Mouse (Mus musculus) yolk sac, embryonic 10.5 days (tissue): ENCODE data around the gene Rxra.

Experiments
- DNase-seq: peaks from one replicate; pipeline ENCODE4 v3.0.0-alpha.2; 2017; ENCODE audit warnings: low spot score

Rxra gene

DNA sequence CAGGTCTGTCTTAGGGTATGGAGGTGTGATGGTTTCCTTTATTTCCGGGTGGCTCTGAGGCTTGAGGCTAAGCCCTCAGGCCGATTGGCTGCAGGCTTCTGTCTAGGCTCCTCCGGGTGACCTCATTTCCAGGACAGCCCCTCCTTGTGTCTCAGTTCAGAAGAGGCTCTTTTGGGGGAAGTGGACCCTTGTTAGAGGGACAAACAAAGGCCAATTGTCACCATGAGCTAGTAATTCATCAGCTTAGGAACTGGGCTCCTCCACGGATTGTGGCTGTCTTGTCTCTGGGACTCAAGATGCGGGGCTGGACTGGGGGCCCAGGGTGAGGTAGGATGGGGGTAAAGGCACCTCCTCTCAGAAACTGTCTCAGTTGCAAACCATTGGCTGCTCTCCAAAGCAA, 5.5 kb upstream of the Rxra start:
- no peak for DNase-seq

DNA sequence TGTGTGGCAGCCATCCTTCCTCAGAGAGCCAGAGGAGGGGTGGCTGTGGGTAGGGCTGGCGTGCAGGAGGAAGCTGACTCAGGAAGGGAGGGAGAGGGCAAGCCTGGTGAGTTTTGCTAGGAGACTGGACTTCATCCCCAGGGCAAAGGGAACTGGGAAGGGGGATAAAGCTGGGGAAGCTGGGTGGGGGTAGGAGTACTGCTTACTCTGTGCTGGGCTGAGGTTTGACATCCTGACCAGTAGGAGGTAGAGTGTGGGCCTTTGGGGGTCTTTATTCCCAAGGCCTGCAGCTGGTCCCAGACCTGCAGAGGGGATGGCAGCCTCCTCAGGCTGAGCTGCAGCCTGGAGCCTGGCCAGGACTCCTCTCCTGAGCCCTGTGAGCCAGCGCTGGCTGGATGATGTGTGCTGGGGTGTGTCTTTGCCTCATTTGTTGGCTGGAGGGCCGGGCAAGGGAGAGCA, 4.6 kb upstream of the Rxra start:
- DNase-seq: no peak

DNA sequence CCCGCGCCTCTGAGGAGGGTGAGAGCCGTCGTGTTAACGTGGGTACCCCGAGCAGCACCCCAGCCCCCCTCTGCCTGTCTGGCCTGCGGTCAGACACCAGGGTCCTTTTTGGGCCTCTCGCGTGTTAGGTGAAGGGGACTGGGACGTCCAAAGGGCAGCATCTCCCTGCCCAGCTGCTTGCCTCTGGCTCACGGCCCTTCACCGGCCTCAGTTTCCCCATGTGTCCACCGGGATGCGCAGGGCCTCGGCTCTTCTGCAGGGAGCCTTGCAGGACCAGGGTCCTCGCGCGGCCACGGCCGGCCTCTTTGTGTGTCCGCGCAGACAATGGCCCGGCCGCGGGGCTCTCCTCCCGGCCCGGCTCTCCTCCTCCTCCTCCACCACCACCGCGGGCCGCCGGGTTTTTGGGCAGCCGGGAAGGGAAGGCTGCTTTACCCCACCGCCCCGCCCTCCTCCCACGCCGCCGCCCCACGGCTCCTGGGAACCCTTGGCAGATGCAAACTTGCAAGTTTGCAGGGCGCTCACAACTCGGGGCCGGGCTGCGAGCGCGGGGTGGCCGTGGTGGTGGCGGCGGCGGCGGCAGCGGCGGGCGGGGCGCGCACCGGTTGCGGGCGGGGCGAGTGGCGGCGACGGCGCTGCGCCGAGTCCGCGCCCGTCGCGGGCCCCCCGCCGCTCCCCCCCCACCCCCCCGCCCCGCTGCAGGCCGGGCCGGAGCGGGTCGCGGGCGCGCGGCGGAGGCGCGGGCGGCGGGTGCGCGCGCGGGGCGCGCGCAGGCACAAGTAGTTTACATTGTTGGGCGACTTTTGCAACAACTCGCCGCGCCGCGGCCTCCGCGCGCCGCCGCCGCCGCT, 462 bp downstream of the Rxra start:
- peak; percentile 62 for DNase-seq

DNA sequence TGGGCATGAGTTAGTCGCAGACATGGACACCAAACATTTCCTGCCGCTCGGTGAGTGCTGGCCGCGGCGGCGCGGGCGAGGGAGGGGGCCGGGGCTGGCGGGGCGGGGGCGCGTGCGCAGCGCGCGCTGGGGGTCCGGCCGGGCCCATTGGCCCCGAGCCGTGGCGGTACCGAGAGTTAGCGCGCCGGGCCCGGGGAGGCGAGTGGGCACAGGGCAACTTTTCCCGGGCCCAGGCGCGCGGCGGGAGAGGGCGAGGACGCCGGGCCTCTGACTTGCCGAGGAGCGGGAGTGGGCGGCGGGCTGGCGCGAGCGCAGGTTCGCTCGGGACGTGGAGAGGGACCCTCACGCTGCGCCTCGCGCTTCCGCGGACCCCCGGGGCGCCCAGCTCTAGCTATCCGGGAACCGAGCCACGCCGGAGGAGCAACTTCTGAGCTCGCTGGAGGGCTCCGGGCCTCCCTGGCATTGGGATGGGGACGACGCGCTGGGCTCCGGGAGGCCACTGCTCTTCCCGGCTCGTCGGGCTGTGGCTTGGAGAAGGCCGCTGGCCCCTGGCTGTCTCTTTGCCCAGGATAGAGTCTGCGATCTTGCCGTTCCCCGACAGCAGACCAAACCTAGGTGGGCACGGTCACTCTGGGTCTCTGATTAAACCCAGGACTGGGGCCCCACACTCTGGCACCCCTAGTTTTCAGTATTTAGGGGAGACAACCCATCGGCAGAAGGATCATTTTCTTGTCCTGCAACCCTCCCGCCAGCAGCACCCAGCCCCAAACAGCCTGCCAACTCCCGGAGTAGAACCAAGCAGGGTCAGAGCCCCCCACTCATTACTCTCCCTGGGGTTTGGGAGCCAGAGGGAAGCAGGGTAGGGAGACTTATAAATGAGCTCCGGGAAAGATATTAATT, 1.4 kb downstream of the Rxra start:
- peak; percentile 46 for DNase-seq

DNA sequence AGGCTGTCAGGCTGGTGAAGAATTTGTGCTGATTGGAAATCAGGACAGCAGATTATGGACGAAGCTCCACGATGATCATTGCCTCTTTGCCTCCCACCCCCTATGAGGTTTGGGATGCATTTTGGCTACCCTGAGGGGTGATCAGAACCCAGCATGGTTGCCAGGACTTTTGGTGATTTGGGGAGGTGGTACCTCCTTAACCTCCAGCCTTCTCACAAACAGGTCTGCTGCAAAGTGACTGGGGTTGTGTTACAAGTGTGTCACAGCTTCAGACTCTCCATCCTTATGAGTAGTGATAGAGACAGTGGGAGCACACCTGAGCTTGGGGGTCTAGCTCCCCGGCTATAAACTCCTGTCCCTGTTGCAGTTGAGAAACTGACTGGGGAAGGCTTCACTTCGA, 2.1 kb downstream of the Rxra start:
- no peak for DNase-seq

DNA sequence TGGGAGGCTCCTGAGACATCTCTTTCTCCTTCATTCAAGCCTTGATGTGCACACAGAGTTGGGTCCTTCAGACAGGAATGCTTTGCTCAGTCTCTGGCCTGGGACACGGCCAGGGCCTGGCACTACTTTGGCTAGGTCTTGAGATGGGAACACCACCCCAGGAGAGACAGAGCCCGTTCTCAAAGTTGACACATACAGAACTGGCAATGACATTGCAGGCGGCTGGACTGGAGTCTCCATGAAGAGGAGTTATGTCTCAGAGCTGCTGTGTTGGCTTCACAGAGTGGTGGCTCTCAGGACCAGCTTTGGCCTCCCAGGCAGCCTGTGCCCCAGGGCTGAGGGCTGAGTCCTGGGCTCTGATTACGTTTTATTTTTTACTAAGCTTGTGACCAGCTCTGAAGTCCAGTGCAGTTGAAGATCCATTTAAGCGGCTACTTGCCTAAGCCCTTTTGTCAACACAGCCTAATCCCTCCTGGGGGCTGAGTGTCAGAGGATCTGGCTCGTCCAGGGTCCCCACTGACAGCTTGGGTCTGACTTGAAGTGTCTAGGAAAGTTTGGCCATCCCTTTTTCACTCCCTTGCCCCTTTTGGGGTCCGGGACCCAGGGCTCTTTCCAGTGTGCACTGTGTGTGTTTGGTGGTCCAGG, 2.7 kb downstream of the Rxra start:
- DNase-seq: peak; percentile 65

DNA sequence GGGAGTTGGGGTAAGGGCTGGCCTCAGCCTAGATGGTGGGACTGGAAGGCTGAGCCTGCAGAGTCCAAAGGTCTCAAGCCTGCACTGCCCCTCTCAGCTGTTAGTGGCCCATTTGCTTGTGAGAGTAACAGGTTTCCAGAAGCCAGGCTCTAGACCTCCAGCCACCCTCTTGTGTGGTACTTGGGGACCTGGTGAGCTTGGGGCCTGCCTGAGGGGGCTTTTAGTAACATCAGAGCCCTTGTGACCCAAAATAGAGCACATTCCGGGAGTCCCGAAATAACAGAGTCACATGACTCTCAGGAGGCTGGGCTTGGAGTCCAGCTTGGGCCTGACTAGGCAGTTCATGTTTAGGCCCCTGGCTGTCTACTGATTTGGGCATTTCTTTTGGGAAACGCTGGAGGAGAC, 3.4 kb downstream of the Rxra start:
- peak; percentile 76 for DNase-seq

DNA sequence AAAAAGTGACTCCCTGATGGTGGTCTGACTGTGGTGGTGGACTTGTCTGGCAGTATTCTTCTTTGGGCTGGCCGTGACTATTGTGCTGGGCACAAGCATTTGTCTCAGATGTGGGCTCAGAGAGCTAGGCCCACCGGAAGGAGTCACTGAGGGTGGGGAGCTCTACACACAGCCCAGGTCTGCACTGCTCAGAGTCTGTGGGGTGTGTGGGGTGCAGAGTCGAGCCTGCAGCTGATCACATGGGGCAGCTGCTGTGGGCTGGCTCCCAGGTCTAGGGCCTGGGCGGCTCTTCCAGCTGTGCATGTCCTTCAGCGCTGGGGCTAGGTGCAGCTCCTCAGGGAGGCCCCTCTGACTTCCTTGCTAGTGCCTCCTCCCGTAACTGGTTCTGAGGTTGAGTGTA, 3.8 kb downstream of the Rxra start:
- no peak for DNase-seq

DNA sequence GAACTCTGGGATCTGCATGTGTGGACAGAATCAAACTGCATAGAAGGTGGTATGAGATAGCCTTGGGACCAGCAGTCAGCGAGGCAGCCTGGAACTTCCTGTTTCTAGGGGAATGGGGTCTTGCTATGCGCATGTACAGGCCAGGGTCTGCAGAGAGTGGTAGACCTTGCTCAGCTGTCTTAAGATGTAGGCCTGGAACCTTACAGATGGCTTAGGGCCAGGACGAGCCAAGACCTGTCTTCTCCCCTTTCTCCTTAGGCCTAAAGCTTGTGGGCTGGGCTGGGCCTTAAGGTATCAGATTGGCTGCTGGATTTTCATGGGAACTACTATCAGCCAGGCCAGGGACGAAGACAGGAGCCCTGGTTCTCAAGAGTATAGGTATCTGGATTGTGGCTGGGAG, 4.4 kb downstream of the Rxra start:
- DNase-seq: no peak

DNA sequence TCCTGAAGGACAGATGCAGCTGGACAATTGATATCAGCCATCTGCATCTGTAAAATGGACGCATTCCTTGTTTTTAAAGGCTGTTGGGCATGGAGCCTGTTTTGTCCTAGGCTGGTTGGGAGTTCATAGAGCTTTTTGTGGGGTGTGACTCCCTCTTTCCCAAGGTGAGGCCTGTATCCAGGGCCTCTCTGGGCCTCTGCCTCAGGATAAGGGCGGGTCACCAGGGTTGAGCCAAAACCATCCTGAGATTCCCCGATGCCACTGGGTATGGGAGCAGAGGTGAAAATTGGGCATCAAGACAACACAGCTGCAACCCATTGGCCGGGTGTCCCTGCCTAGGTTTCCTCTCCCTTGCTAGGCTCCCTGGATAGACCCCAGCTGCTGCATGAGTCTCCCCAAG, 5.2 kb downstream of the Rxra start:
- no peak for DNase-seq

DNA sequence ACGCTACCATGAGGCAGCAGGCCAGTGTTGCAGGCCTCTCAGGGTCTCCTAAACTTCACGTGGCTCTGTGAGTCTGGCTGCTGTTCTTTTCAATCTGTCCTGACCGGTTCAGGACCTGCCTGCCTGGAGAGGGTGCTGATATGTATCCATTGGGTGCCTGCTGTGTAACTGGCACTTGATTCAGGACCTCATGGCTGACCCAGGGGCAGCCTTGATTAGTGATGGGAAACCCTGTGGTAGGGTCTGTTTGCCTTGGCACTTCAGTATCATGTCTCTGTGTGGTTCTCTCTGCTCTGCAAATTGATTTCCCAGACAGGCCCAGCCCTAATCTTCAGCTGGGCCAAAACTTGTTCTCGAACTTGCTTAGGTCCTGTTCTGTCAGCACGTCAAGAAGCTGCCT, 5.9 kb downstream of the Rxra start:
- no peak for DNase-seq

DNA sequence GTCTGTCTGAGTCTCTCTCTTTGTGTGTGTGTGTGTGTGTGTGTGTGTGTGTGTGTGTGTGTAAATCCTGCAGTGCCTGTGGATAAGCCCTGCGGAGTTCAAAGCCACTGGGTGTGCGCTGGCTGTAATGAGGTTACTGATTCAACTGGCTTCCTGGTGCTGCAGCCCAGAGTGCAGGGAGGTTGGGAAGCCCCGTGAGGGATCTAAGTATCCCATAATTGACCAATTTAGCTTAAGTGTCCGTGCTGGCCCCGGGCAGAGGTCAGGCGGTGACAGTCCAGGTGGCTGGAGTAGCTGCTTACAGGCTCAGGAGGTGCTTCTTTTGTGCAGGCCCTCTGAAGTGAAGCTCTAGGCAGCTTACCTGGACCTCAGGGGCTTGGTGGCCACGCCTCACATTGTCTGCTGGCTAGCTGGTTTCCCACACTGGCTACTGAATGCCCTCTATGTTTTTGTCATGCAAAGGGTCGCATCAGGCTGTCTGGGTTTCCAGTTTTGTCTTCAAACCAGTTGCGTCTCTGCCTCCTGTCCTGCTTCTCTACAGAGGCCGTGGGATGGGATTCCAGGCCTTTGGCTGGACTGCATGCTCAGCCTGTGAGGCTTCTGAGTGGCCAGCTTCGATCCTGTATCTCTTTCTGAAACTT, 7.9 kb downstream of the Rxra start:
- no peak for DNase-seq

DNA sequence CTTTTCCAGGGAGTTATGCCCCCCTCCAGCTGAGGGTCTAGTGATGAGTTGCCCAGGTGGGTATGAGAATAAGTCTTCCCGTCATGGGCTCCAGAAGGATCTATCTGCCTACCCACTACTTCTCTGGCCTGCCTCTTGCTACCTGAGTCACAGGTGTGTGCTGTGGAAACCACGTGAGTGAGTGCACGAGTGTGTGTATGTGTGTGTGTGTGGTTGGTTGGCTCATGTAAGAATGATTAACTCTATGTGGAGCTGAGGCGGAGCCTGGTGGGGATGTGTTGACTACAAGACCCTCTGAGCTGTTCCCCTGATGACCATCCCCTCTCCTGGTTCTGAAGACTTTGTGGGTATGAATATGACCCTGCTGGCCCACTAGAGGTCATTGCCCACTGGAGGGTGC, 9.7 kb downstream of the Rxra start:
- DNase-seq: no peak

DNA sequence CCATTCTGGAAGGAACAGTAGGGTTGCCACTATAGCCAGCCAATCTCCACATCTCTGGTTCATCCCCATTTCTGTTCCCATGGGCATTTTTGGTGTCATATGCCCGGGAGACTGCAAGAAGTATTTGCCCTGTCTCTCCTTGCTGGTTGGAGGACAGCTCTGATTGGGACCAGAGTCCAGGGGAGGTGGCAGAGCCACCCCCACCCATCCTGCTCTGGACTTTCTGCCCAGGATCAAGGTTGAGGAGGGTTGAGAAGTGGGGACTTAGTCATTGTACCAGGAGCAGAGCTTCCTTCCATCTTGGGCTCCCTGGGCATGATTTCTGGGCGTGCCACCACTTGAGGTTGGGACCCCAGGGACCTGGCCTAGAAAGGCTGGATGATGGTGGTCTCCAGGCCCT, 10.1 kb downstream of the Rxra start:
- DNase-seq: no peak

DNA sequence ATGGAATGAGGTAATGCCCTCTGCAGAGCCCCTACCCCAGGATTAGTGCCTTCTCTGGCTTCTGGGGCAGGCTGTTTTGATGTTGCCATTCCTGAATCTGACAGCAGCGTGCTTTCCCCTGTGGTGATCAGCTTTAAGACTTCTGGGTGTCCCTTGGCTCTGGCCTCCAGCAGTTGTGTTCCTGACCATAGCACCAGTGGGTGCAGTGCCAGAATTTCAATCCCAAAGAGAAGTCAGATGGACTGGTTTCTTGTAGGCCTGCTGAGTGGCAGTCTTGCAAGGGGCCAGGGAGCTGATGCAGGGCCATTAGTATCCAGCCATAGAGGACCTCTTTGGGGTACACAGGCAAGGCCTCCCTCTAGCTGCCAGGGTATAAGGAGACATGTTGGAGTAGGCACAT, 10.8 kb downstream of the Rxra start:
- no peak for DNase-seq

DNA sequence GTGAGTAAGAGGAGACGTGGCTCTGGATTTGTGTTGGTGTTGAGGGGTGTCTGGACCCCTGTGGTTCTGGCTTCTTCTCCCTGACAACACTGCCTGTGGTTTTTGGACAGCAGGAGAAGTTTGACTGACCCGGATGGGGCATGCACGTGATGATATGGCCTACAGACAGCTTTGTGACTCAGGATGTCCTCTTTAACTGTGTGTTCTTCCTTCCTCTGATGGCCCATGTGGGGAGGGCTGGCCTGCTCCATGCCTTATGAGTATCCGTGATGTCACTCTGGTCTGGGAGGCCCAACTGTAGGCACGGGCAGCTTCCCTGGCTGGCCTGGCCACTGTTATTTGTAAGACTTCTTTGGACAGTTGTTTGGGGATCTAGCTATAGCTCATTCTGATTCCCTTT, 11.7 kb downstream of the Rxra start:
- DNase-seq: no peak

DNA sequence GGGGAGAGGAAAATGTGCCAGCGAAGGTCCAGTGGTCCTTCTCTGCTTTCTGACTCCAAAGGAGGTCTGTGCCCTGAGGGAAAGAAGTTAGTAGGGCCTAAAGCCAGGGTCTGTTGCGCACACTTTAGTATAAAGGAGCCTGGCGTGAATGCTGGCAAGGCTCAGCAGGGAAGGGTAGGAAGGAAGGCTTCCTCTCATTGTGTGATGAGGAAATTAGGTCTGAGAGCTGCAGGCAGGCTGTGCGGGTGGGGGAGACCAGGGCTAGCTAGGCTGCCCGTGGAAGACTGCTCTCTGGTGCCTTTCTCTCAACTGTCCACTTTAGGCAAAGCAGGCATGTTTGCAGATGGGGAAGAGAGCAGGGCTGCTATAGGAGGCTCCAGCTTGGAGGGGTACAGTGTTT, 14.5 kb downstream of the Rxra start:
- no peak for DNase-seq

DNA sequence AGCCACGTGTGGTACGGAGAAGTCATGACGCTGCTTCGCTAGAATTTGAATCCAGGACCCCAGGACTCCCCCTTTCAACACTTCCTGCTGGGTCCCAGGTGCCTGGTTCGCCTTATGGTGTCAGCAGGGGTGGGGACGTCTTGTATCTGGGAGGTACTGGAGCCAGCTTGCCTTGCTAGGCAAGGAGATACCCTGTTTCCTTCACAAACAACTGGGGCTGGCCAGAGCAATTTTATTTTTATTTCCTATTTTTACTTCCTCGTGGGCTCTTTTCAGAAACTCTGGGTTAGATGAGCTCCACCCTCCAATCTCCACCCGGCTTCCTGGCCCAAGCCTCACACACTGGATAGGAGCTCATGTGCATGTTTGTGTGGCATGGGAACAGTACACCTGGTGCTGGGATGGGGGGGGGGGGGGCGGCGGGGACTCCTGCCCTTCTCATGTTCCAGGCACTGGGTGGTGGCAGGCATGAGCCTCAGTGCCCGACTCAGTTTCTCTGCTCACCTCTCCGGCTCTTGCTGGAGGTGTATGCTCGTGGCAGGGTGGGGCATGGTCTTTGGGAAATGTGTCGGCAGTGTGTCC, 15.0 kb downstream of the Rxra start:
- no peak for DNase-seq

DNA sequence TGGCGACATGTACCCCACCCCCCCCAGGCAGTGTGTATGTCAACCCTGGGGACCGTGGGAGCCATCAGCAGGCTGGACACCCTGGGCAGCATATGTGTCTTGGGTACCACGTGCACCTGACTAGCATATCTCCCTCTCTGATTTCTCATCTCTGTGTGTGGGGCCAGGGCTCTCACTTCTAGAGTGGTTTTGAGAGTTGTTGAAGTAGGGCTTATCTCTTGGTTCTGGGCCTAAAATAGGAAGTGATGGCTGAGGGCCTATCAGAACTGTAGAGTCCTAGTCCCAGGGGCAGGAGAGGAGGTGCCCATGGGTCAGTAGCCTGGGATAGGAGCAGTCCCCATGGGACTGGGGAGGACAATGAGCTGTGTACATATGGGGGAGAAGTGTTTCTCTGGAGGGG, 16.4 kb downstream of the Rxra start:
- DNase-seq: no peak

DNA sequence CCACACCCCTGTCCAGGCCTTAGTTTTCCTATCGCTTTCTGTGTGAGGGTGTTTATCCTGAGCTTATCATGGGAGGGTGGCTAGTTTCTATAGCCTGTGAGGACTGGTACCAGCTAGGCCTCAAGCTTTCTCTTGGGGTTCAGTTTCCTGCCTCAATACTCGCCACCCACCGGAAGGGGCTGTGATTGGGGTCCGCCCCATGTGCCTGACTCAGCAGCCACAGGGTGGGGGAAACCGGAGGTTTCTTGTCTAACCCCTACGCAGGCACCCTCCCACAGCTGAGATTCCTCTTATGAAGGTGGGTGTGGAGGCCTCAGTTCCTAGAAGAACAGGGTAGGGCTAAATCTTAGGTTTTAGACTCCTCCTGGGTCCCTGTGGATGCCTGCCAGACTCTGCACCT, 17.4 kb downstream of the Rxra start:
- DNase-seq: no peak

DNA sequence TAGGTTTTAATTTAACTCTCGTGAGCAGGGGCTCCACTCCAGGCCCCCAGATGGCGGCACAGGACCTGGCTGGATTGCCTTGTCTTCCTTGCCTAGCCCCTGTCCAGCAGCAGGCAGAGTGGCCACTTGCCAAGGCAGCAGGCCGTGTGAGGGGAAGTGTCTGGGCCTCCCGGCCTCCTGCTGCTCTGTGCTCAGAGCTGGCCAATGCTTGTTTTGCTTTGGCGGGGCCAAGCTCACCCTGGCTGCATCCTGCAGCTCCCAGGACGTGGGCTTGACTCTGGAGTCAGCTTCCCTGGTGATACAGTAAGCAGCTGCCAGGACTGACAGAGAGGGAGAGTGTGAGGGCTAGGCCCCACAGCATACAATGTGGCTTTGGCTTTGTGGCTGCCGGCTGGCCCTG, 23.3 kb downstream of the Rxra start:
- DNase-seq: no peak

DNA sequence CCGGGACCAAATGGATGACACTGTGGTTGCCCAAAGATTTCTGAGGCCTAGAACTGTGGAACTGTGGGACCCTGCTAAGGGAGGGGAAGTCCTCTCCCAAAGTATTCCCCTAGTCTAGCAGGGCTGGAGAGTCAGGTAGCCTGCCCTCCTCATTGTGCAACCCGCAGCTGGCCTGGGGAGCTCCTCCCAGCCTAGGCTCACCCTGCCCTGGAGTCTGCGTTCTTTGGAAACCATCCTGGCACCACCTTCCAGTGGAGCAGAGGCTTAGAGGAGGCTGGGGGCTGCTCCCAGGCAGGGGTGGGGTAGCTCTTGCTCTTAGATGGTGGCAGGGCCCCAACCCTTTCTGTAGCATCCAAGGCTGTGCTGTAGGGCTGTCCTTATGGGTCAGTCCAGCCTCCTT, 26.0 kb downstream of the Rxra start:
- no peak for DNase-seq
